Mouse (Mus musculus) kidney, postnatal 14 days (tissue): Measurements from ENCODE around the gene Smg9.

ENCODE experiments used
- DNase-seq: peaks from one replicate; pipeline ENCODE4 v3.0.0; 2022; ENCODE audit warnings: mixed read lengths

The Smg9 gene

GRCm38 (mm10) chr7:24410123-24410522, 10.7 kb downstream of the Smg9 start:
- no peak for DNase-seq

- no peak for DNase-seq
Measured at GRCm38 (mm10) chr7:24410831-24411230, 11.4 kb downstream of the Smg9 start.

GRCm38 (mm10) chr7:24413630-24414029, 14.2 kb downstream of the Smg9 start:
- DNase-seq, result no peak

GRCm38 (mm10) chr7:24415261-24415660, 15.8 kb downstream of the Smg9 start:
- no peak for DNase-seq

GRCm38 (mm10) chr7:24419579-24419978, 20.2 kb downstream of the Smg9 start:
- no peak for DNase-seq

- DNase-seq, result no peak
Measured at GRCm38 (mm10) chr7:24421648-24422047, 22.2 kb downstream of the Smg9 start.

GRCm38 (mm10) chr7:24422251-24422650, 22.8 kb downstream of the Smg9 start:
- peak; percentile 18 for DNase-seq

- DNase-seq, result no peak
Measured at GRCm38 (mm10) chr7:24423107-24423763, 23.8 kb downstream of the Smg9 start.

GRCm38 (mm10) chr7:24423956-24424732, 24.7 kb downstream of the Smg9 start:
- peak; percentile 58 for DNase-seq

GRCm38 (mm10) chr7:24425919-24426318, 26.5 kb downstream of the Smg9 start:
- DNase-seq, result no peak

GRCm38 (mm10) chr7:24427168-24427567, 27.7 kb downstream of the Smg9 start:
- DNase-seq, result no peak

GRCm38 (mm10) chr7:24428725-24429124, 29.3 kb downstream of the Smg9 start:
- no peak for DNase-seq

GRCm38 (mm10) chr7:24429413-24430112, 30.1 kb downstream of the Smg9 start:
- DNase-seq, result peak; percentile 29

- DNase-seq, result no peak
Measured at GRCm38 (mm10) chr7:24430551-24431345, 31.3 kb downstream of the Smg9 start.

- no peak for DNase-seq
Measured at GRCm38 (mm10) chr7:24431713-24432112, 32.3 kb downstream of the Smg9 start.

- DNase-seq, result no peak
Measured at GRCm38 (mm10) chr7:24435305-24435704, 35.9 kb downstream of the Smg9 start.

- no peak for DNase-seq
Measured at GRCm38 (mm10) chr7:24437981-24438380, 38.6 kb downstream of the Smg9 start.

GRCm38 (mm10) chr7:24439191-24439590, 39.8 kb downstream of the Smg9 start:
- no peak for DNase-seq

GRCm38 (mm10) chr7:24439891-24440290, 40.5 kb downstream of the Smg9 start:
- no peak for DNase-seq

- peak; percentile 73 for DNase-seq
Measured at GRCm38 (mm10) chr7:24441785-24442184, 42.4 kb downstream of the Smg9 start.

- DNase-seq, result no peak
Measured at GRCm38 (mm10) chr7:24442313-24442712, 42.9 kb downstream of the Smg9 start.

- DNase-seq, result no peak
Measured at GRCm38 (mm10) chr7:24445266-24445926, 46.0 kb downstream of the Smg9 start.
